Mouse (Mus musculus): Measurements from ENCODE around the gene Lrrc27. TPM values are rescaled to one million over a fixed set of nuclear protein-coding genes. Genes with fewer than 3 reads are reported as not detected.
A peak's percentile ranks its signal among the peaks of the same experiment; 100 is the strongest.

Lrrc27 gene
- polyA plus RNA-seq (2015; fragmentation: Nextera tagmentation; extraction: Ambion mirVana), result 0.62 and 0.90 TPM in 2 replicates

DNA sequence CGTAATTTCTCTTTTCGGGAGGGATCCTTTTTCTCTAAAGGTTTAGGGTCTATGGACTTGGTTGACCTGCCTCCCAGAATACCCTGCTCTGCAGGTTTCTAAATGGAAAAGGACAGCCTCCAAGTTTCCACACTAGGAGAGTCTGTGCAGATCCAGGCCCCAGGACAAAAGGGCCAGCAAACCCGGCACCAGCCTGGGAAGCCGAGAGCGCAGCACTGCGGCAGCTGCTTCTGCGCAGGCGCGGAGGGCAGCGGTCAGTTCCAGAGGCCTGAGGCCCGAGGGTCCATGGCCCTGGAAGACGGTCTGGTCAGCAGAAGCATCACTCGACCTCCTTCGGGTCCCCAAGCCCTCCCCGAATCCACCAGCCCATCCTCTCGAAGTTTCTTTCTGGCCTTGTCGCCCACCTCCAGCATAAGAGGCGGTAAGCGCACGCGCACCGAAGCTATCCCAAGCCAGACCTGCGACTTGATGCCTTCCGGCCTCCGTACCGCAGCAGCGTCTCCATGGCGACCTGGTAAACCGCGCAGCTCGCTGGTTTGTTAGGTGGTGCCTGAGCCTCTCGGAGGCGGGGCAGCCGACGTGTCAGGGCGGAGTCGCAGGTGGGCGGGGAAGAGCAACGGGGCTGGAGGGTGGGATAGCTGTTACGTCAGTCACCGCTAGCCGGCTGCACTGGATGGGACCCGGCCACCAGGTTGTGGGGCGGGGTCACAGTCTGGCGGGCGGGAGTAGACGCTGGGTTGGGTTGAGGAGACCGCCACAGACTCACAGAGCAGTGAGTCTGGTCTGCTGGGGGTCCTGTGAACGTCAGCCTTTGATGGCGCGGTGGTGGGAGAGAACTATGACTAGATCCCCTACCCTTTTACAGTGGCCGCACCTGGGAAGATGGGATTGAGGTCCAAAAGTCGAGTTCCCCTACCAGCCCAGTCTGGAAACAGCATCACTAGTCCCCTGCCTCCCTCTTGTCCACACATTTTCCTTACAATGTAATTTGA is at the start of gene Lrrc27, which contains the start of gene Stk32c:
TSS of gene Lrrc27 (plus strand) at position 235 of the 992 bp plus-strand sequence.
TSS of gene Stk32c (minus strand) at position 554 of the 992 bp plus-strand sequence.
- DNase-seq, result peak; percentile 96
- 2% methylated on average over 53 of the region's 53 CpGs for WGBS (ENCODE audit: insufficient replicate concordance)
- Histone ChIP-seq H3K9ac (peak within 1 kb of the TSS; percentile 60), H3K4me3 (replicated peaks) (peak within 1 kb of the TSS; percentile 62), H3K36me3 (no peaks in the 10 kb centered on the region), H3K27me3 (no peaks in the 10 kb centered on the region), H3K4me1 (replicated peaks) (peaks cover 19% of the 10 kb centered on the region), H3K9me3 (replicated peaks) (no peaks in the 10 kb centered on the region), H3K27ac (no peak within 1 kb of the TSS; the same call in 1 of the 2 replicates), H3K4me2 (peak within 1 kb of the TSS; percentile 68)
- ATAC-seq (ENCODE audit: low read depth), result peak; percentile 96

DNA sequence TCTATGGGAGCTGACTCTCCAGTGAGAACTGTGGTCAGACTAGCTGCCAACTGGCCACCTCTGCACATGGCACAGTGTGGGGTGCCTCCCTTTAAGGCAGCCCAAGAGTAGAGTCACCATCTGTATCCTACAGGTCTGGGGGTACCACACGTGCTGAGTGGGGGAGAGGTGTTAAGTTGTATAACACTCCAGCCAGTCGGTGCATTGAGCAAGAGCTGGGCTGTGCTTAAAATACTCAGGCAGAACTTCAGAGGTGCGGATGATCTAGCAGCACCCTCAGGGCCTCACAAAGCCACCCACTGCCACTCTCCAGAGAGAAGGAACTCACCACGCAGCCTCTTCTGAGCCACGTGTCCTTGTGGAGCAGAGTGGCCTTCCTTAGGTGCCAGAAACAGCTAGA is 48.4 kb upstream of the Lrrc27 start:
- Histone ChIP-seq H3K4me2 (no peak overlapping the region), H3K9ac (no peak overlapping the region), H3K4me3 (replicated peaks) (no peak overlapping the region), H3K27me3 (no peaks in the 10 kb centered on the region), H3K27ac (no peak overlapping the region), H3K4me1 (replicated peaks) (no peaks in the 10 kb centered on the region), H3K36me3 (no peaks in the 10 kb centered on the region), H3K9me3 (replicated peaks) (no peaks in the 10 kb centered on the region)
- ATAC-seq (ENCODE audit: low read depth) (no peak), DNase-seq (no peak)
- WGBS (ENCODE audit: insufficient replicate concordance), result 40% methylated on average over 5 of the region's 5 CpGs

DNA sequence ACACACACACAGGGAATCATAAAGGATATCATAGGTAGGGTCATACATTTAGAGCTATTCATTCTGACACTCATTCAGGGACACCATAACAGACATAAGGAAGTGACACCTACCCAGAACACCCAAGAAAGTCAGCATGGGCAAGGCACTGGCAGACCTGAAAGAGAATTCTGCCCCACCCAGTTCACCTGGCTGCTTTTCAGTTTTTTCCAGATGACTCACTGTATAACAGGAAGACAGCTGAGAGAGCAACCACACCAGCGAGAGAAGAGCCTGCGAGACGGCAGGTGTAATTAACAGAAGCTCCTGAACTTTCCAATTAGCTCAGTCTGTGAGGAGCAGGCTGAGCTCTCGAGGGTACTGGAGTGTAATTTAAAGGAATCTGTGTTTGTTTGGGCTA is 43.6 kb upstream of the Lrrc27 start:
- DNase-seq, result no peak
- 43% methylated on average over 4 of the region's 4 CpGs for WGBS (ENCODE audit: insufficient replicate concordance)
- no peaks in the 10 kb centered on the region for H3K4me1 ChIP-seq (replicated peaks)
- no peaks in the 10 kb centered on the region for H3K36me3 ChIP-seq
- ATAC-seq (ENCODE audit: low read depth), result no peak
- no peaks in the 10 kb centered on the region for H3K27me3 ChIP-seq
- H3K4me3 ChIP-seq (replicated peaks), result no peak overlapping the region
- no peak overlapping the region for H3K9ac ChIP-seq
- H3K9me3 ChIP-seq (replicated peaks), result no peaks in the 10 kb centered on the region
- H3K4me2 ChIP-seq, result no peak overlapping the region
- H3K27ac ChIP-seq, result no peak overlapping the region

DNA sequence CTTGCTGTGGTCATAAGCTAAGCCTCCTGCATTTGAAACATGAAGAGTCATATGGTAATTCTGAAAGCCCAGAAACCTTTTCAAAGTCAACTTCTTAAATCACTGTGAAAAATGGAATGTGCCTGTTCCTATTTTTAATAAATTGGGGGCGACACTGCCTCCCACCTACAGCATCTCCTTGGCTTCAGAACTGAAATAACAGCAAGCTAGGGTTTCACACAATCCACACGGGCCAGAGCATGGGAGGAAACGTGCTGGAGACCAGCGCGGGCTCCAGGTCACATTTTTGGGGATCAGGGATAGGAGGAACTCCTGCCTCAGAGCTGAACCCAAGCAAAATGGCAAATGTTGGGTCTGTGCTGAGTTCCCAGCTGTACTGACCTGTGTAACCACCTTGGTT is 33.5 kb upstream of the Lrrc27 start:
- Histone ChIP-seq H3K27ac (no peak overlapping the region), H3K9me3 (replicated peaks) (no peaks in the 10 kb centered on the region), H3K36me3 (no peaks in the 10 kb centered on the region), H3K9ac (no peak overlapping the region), H3K27me3 (no peaks in the 10 kb centered on the region; the same call in 1 of the 2 replicates), H3K4me3 (replicated peaks) (no peak overlapping the region), H3K4me2 (no peak overlapping the region), H3K4me1 (replicated peaks) (no peaks in the 10 kb centered on the region)
- ATAC-seq (ENCODE audit: low read depth) (no peak), DNase-seq (no peak)
- WGBS (ENCODE audit: insufficient replicate concordance), result 53% methylated on average over 5 of the region's 5 CpGs

DNA sequence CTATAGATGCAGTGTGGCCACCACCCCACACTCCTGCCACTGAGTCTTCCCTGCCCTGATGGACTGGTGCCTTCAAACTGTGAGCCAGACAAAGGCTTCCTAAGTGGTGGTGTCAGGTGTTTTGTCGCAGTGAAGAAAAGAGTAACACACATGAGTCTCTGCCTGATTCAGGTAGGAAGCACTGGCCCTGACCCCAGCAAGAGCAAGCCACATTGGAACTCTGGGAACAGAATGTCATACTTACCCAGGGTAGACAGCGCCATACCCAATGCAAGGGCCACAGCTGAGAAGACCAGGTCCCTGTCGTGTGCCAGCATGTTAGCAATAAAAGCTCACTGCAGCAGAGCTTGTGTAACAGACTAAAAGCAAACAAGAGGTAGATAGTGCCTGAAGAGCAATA is 32.7 kb upstream of the Lrrc27 start:
- Histone ChIP-seq H3K36me3 (no peaks in the 10 kb centered on the region), H3K9me3 (replicated peaks) (no peaks in the 10 kb centered on the region), H3K4me2 (no peak overlapping the region), H3K27ac (no peak overlapping the region), H3K27me3 (peaks cover 7% of the 10 kb centered on the region; the same call in 1 of the 2 replicates), H3K4me3 (replicated peaks) (no peak overlapping the region), H3K9ac (no peak overlapping the region), H3K4me1 (replicated peaks) (no peaks in the 10 kb centered on the region)
- DNase-seq (no peak), ATAC-seq (ENCODE audit: low read depth) (no peak)
- 72% methylated on average over 3 of the region's 3 CpGs for WGBS (ENCODE audit: insufficient replicate concordance)

DNA sequence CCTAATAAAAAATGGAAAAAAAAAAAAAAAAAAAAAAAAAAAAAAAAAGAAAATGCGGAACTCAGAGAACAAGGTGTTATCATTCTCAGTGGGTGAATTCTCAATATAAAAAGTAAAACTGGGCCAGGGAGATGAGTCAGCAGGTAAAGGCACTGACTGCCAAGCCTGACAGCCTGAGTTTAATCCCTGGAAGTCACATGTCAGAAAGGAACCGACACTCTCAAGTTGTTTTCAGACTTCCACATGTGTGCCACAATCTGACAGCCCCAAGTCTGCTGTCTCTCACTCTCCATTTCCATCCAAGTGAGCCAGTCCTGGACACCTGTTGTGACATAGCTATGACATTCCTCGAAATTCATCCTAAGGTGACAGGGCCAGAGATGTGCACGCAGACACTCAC is 28.4 kb upstream of the Lrrc27 start:
- peaks cover 14% of the 10 kb centered on the region for H3K4me1 ChIP-seq (replicated peaks)
- no peak for ATAC-seq (ENCODE audit: low read depth)
- no peak overlapping the region for H3K27ac ChIP-seq
- 51% methylated on average over 4 of the region's 4 CpGs for WGBS (ENCODE audit: insufficient replicate concordance)
- no peak for DNase-seq
- H3K36me3 ChIP-seq, result no peaks in the 10 kb centered on the region
- no peak overlapping the region for H3K4me3 ChIP-seq (replicated peaks)
- H3K9me3 ChIP-seq (replicated peaks), result no peaks in the 10 kb centered on the region
- no peak overlapping the region for H3K4me2 ChIP-seq
- no peak overlapping the region for H3K9ac ChIP-seq
- H3K27me3 ChIP-seq, result peaks cover 47% of the 10 kb centered on the region

DNA sequence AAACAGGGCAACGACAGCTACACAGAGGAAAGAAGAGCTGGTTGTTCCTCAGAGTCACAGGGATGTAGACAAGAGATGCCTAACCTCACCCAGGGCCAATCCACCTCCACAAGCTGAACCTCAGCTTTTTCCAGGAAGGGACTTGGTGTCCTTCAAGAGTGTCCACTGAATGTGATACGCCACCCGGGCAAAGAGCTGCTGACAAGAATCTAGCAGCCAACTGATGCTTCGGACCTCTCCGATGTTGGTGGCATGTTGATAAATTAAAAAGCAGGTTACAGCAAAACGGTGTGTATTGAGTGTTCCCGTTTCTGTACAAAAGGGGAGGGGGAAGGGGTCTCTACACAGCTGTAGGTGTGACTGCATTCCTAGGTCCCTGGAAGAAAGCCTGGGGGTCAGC is 27.9 kb upstream of the Lrrc27 start:
- no peak overlapping the region for H3K9ac ChIP-seq
- H3K9me3 ChIP-seq (replicated peaks), result no peaks in the 10 kb centered on the region
- no peaks in the 10 kb centered on the region for H3K36me3 ChIP-seq
- ATAC-seq (ENCODE audit: low read depth) (no peak), DNase-seq (no peak)
- WGBS (ENCODE audit: insufficient replicate concordance), result 64% methylated on average over 7 of the region's 7 CpGs
- peaks cover 14% of the 10 kb centered on the region for H3K4me1 ChIP-seq (replicated peaks)
- H3K4me2 ChIP-seq, result no peak overlapping the region
- no peak overlapping the region for H3K4me3 ChIP-seq (replicated peaks)
- no peak overlapping the region for H3K27ac ChIP-seq
- peaks cover 47% of the 10 kb centered on the region for H3K27me3 ChIP-seq

DNA sequence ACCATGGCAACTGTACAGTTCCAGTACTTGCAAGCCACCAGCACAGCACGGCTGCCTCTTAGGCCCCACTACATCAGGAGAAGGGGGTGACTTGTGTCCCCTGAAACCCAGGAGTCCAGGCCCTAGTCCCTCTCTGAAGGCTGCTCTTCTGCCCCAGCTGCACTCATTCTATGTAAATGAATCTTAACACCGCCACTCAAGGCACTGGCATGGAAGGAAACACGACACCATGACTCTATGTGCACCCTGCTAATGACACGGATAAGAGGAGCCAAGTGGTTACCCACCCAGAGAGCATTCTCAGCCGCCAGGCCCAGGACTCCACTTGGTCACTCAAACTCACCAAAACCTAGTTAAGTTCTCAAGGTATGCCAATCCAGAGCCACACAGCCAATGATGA is 26.8 kb upstream of the Lrrc27 start:
- 47% methylated on average over 5 of the region's 5 CpGs for WGBS (ENCODE audit: insufficient replicate concordance)
- Histone ChIP-seq H3K4me1 (replicated peaks) (peaks cover 14% of the 10 kb centered on the region), H3K9ac (no peak overlapping the region), H3K4me2 (no peak overlapping the region), H3K27me3 (peaks cover 58% of the 10 kb centered on the region), H3K27ac (no peak overlapping the region), H3K4me3 (replicated peaks) (no peak overlapping the region), H3K9me3 (replicated peaks) (no peaks in the 10 kb centered on the region), H3K36me3 (no peaks in the 10 kb centered on the region)
- DNase-seq, result no peak
- ATAC-seq (ENCODE audit: low read depth), result no peak

DNA sequence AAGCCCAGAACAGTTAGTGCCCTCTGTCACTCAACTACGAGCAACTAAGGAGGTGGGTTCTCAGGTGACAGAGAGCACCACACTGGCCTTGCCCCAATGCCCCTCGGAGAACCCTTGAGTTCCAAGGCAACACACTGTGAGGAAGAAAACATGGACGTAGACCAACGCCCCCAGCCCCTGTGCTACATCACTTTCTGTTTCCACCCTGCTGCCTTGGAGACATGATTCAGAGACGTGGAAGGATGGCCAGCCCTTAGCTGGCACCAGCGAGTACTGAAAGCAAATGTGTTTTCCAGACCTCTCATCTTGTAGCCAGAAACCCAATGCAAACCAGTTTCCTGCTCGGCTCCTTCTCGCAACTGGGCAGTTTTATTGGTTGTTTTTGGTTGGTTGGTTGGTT is 26.4 kb upstream of the Lrrc27 start:
- Histone ChIP-seq H3K27ac (no peak overlapping the region), H3K36me3 (no peaks in the 10 kb centered on the region), H3K9me3 (replicated peaks) (no peaks in the 10 kb centered on the region), H3K27me3 (peaks cover 59% of the 10 kb centered on the region), H3K4me1 (replicated peaks) (peaks cover 14% of the 10 kb centered on the region), H3K4me3 (replicated peaks) (no peak overlapping the region), H3K4me2 (no peak overlapping the region), H3K9ac (no peak overlapping the region)
- ATAC-seq (ENCODE audit: low read depth), result no peak
- no peak for DNase-seq
- WGBS (ENCODE audit: insufficient replicate concordance), result 54% methylated on average over 8 of the region's 8 CpGs

DNA sequence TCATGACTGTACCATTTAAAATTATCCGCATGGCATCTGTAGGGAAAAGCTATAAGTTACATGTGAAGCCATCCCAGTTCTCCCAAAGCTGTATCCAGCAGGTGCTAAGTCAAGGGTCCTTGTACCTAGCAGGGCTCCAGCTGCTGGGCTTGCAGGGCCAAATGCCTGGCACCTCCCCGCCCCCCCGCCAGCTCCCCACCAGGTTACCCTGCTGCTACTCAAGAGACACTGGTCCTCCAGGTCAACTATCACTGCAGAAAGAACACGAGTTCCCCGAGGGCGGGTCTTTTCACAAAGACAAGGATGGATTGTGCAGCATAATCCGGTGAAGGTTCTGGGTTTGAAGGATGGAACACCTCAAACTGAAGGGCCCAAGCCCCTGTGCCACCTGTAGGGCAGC is 25.5 kb upstream of the Lrrc27 start:
- 32% methylated on average over 7 of the region's 7 CpGs for WGBS (ENCODE audit: insufficient replicate concordance)
- Histone ChIP-seq H3K36me3 (no peaks in the 10 kb centered on the region), H3K27me3 (peaks cover 59% of the 10 kb centered on the region), H3K4me2 (peak overlapping the region; percentile 76; the same call in 1 of the 2 replicates), H3K27ac (no peak overlapping the region), H3K9me3 (replicated peaks) (no peaks in the 10 kb centered on the region), H3K9ac (no peak overlapping the region), H3K4me1 (replicated peaks) (peaks cover 14% of the 10 kb centered on the region), H3K4me3 (replicated peaks) (peak overlapping the region; percentile 57)
- ATAC-seq (ENCODE audit: low read depth) (no peak), DNase-seq (no peak)

DNA sequence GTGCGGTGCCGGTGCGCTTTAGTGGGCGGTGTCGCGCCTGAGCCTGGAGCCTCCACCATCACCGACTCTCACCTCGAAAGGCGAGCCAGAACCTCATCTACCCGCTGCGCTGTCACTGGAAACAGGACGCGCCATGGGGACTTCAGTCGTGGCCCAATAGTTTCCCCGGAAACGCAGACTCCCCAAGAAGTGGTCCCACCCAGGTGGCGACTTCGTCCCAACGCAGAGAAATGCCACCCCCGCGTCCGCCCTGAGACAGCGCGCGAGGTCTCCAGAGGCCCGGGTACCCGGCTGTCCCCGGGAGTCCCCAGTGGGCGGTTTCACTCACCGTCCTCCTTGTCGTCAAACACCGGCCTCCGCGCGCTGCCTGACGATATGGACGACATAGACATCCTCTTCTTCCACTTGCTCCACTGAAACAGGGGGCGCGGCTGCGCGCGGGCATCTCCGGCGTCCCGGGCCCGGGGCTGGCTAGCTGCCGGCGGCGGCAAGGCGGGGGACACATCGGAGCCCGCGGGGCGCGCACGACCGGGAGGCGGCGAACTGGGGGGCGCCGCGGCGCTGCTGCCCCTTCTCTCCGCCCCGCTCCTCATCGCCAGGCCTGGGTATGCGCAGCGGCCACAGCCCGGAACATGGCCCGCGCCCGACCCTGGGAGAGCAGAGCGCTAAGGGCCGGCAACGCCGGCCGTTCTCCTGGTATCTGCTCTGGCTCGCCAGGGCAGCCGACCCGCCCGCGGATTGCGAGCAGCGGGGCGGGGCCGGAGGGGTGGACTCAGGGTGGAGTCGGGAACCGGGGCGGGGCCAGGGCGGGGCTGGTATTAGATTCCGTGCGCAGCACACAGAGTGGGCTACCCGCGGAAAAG is 24.8 kb upstream of the Lrrc27 start:
- Histone ChIP-seq H3K4me3 (replicated peaks) (peak overlapping the region; percentile 57), H3K27me3 (peaks cover 59% of the 10 kb centered on the region), H3K4me1 (replicated peaks) (peaks cover 14% of the 10 kb centered on the region), H3K4me2 (peak overlapping the region; percentile 76), H3K27ac (no peak overlapping the region), H3K9ac (peak overlapping the region; percentile 36; the same call in 1 of the 2 replicates), H3K36me3 (no peaks in the 10 kb centered on the region), H3K9me3 (replicated peaks) (no peaks in the 10 kb centered on the region)
- DNase-seq (no peak), ATAC-seq (ENCODE audit: low read depth) (peak; percentile 87)
- WGBS (ENCODE audit: insufficient replicate concordance), result under 1% methylated on average over 84 of the region's 94 CpGs
